Mouse (Mus musculus): ENCODE data around the gene Cacna1s.

Gene Cacna1s

GRCm38 (mm10) chr1:136052547-136052946, at the start of gene Cacna1s:
Gene Cacna1s (plus strand): TSS chr1:136052750.
- in situ Hi-C loops (cut with MboI, MseI) = loop anchor here (10.0 to 25.0 kb wide), 2 partner anchors 1210 to 1748 kb away; no protein-coding TSS in a partner anchor

DNA sequence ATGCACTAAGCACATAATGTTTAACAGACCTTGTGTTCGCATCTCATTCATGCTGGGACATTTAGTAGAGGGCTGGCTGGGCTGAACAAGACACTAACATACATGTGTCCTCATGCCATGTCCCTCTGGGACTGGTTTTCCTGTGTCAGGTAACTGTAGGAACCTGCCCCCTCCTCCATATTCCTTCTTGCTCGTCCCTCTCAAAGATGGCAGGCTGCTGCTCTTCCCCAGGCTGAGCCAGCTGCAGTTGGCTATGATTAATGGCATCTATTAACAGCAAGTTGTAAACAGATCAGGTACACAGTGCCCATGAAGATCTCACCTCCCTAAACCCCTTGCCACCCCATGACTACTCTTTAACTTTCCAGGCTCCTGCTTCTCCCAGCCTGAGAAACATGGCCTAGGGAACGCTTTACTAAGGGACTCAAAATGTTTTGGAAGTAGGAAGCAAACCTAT, 46.2 kb upstream of the Cacna1s start, which contains the start of gene Igfn1:
Igfn1 (minus strand) TSS at position 51 of the 457 bp plus-strand sequence.
- in situ Hi-C loops (cut with MboI, MseI) = no loop called here

DNA sequence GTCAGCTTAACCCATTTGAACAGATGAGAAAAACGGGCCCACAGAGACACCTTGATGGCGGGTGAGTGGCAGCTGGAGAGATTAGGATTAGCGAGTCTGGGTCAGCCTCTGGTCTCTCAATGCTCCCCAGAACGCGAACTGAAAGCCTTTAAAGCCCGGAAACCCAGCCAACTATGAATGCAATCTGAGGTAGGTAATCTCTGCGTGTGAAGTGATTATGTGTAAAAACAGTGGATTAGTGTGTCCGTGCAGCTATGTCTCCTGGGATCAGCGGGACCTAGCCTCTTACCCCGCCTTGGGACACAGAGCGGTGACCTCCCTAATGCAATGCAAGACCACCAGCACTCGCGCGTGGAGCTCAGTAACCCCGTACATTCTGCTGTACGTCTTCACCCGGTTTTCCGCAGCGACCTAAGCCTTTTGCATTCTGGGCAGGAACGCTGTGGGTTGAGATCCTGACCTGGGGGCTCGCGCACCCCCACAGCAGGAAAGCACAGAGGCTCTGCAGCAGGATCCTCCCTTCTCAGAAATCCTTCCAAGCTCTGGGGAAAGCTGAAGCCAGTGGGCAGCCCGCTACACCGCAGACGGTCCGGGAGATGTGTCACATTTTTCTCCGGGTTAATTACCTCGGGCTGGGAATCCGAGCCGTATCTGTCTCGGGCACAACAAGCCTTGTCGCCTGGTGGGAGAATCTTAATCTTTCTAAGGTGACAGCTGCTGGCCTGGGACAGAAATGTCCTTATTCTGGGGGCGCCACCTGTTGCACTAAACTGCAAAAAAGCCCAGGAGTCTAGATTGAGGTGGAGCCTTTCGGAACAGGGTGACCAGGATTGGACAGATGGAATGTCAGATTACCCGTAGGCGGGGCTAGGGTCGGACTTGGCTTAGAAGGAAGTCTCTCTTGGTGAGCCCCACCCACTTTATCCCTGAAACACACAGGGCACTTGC, 45.1 kb upstream of the Cacna1s start, which contains the start of gene Tmem9:
Tmem9 (plus strand) TSS at position 940 of the 948 bp plus-strand sequence.
- in situ Hi-C loops (cut with MboI, MseI) = no loop called here

- in situ Hi-C loops (cut with MboI, MseI) = no loop called here
Measured at GRCm38 (mm10) chr1:136008159-136008533, 44.4 kb upstream of the Cacna1s start.

- in situ Hi-C loops (cut with MboI, MseI) = no loop called here
Measured at GRCm38 (mm10) chr1:136010247-136010646, 42.3 kb upstream of the Cacna1s start.

GRCm38 (mm10) chr1:136013513-136013912, 39.0 kb upstream of the Cacna1s start:
- in situ Hi-C loops (cut with MboI, MseI) = no loop called here

DNA sequence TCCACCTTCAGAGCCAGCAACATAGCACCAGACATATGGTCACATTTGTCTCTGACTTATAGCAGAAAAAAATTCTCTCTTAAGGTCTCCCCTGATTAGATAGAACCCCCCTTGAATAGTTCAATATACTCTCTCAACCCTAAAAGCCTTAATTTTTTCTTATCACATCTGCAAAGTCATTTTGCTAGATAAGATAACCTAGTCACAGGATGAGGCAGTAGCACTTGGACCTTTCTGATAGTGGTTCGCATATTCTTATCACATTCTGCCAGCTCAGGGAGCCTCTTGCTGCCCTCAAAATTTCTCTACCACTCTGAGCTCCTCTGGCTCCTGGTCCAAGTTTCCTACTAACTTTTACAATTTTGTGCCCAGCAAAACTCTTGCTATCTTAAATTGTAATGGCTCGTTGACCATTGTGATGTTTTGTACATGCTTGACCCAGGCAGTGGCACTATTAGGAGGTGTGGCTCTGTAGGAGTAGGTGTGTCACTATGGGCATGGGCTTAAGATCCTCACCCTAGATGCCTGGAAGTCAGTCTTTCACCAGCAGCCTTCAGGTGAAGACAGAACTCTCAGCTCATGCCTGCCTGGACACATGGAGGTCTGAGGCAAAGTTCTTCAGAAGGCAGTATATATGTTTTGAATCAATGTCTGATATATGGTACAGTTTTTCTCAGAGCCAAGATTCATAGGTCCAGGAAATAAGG, 37.6 kb upstream of the Cacna1s start:
- in situ Hi-C loops (cut with MboI, MseI) = no loop called here

GRCm38 (mm10) chr1:136017307-136017706, 35.2 kb upstream of the Cacna1s start:
- in situ Hi-C loops (cut with MboI, MseI) = no loop called here

DNA sequence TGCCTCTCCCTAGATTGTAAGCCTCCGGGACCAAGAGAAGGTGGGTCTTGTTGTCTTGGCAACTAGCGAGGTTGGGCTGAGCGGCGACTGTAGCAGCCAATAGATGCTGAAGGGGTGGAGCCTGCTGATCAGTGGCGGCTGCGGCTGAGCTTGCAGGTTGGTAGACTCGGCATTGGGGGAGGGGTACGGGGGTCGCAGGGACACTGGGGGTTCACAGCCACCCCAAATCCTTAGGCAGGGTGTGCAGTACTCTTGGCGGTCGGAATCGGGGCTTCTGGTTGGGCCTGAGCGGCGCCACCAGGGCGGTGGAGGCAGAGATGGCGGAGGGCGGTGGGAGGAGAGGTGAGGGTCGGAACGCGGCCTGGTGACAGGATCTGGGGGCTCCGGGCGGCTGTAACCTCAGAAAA, 34.6 kb upstream of the Cacna1s start:
- in situ Hi-C loops (cut with MboI, MseI) = no loop called here

DNA sequence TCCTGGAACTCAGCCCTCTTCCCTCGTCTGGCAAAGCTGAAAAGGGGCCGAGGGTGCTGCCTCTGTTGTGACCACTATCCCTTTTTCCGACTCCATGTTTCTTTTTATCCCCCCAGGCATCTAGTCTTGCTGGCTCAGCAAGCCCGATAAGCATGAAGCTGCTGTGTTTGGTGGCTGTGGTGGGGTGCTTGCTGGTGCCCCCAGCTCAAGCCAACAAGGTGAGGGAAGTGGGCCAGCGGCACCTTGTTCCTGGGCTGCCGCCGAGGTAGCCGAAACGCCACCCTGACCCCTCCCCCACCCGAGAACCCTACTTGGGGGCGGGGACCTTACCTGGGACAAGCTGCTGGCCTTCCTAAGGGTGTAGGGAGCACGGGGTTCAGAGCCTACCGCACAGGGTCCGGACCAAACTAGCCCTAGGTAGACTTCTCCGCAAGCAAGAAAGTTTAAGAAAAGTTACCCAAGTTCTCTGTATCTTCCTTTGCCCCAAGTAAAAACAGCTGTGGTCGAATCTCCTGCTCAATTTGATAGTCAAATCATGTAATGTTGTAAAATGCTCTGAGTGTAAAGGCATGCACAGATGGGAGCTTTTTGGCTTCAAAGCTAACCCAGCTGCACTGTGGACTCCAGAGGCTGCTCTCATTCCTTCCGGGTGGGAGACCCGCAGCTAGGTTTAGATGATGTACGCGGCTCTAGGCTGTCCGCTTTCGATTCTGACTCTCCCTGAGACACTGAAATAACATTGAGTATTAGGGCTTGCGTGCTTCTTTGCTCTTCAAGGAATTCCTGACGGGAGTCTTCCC, 34.0 kb upstream of the Cacna1s start:
- in situ Hi-C loops (cut with MboI, MseI) = no loop called here

DNA sequence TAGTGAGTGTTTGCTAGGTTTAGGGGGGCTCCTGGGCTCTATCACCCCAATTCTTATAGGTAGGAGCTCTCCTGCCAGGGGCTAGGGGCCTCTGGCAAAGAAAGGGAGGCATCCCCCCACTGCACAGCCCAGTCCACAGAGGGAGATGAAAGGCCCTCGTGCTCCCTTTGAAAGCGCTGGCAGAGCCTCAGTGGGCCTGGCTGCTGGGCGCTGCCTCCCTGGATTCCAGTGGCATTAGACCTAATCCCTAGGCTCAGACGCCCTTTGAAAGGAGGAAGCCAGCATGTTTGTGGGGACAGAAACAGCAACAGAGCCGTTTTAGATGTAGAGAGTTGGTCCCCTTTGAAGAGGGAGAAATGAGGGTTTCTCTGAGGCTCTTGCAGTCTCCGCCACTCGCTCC, 22.3 kb upstream of the Cacna1s start:
- in situ Hi-C loops (cut with MboI, MseI) = no loop called here

GRCm38 (mm10) chr1:136031697-136032096, 20.9 kb upstream of the Cacna1s start:
- in situ Hi-C loops (cut with MboI, MseI) = no loop called here

- in situ Hi-C loops (cut with MboI, MseI) = no loop called here
Measured at GRCm38 (mm10) chr1:136032961-136033360, 19.6 kb upstream of the Cacna1s start.

- in situ Hi-C loops (cut with MboI, MseI) = no loop called here
Measured at GRCm38 (mm10) chr1:136038746-136039538, 13.6 kb upstream of the Cacna1s start.

DNA sequence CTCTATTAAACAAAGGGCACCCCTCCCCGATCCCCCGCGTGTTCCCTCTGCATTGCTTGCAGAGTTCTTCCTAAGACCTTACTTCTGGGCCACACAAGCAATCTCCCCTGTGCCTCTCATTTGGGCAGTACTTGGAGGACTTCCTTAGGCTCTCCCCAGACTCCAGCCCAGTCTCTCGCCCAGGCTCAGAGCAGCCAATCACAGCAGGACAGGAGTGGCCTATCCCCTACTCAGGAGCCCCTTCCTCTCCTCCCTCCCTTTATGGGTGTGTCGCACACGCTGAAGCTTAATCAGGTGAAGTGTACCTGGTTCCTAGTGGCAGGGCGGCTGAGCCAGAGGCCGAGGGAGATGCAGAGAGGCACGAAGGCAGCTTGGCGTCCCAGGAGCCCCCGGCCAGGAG, 12.1 kb upstream of the Cacna1s start:
- in situ Hi-C loops (cut with MboI, MseI) = no loop called here

DNA sequence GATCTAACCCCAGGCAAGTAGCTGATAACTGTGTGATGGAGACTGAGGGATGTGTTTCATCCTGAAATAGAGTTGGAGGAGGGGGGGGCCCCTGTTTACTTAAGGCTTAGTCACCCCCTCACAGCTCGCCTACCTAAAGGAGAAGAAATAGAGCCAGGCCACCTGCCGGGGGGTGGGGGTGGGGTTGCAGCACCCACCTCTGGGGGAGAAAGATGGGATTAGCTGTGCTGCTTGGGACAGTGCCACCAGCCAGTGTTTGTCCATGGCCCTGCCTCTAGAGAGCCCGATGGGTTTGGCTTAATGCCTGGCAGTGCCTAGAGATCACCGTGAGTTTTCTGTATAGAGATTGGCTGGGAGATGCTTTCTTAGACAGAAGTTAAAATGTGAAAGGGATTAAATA, 11.7 kb upstream of the Cacna1s start:
- in situ Hi-C loops (cut with MboI, MseI) = no loop called here

DNA sequence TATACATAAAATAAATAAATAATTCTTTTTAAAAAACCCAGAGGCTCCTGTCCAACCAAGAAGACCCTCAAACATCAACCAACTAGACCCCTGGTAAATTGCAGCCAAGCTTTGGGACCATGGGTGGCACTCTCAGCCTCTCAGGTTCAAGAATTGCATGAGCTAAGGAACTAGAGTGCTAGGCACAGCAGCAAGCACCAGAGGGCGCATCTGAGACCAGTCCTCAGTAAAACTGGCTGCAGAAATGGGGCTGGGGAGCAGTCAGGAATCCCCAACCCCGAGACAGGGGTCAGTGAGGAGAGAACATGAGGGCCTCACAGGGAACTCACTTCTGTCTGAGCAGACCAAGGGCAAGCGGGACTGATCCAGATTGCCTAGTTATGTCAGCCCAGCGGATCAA, 6.8 kb upstream of the Cacna1s start:
- in situ Hi-C loops (cut with MboI, MseI) = no loop called here

GRCm38 (mm10) chr1:136047432-136047831, 5.1 kb upstream of the Cacna1s start:
- in situ Hi-C loops (cut with MboI, MseI) = no loop called here

DNA sequence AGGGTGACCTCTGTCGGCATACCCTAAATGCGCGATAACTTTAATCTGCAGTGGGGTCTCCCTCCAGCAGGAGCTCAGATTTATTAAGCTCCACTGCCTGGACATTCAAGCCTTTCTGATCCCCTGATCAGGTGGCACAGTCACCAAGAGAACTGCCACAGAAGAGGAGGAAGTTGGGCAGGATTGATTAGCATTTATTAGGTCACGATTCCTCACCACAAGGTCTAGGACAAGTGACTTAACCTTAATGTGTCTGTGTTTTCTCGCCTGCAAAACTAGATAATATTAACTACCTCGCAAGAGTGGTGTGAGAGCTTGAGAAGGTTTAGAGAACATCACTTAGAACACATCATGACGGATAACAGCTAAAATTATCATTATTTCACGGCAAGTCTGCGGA, 4.7 kb upstream of the Cacna1s start:
- in situ Hi-C loops (cut with MboI, MseI) = no loop called here

DNA sequence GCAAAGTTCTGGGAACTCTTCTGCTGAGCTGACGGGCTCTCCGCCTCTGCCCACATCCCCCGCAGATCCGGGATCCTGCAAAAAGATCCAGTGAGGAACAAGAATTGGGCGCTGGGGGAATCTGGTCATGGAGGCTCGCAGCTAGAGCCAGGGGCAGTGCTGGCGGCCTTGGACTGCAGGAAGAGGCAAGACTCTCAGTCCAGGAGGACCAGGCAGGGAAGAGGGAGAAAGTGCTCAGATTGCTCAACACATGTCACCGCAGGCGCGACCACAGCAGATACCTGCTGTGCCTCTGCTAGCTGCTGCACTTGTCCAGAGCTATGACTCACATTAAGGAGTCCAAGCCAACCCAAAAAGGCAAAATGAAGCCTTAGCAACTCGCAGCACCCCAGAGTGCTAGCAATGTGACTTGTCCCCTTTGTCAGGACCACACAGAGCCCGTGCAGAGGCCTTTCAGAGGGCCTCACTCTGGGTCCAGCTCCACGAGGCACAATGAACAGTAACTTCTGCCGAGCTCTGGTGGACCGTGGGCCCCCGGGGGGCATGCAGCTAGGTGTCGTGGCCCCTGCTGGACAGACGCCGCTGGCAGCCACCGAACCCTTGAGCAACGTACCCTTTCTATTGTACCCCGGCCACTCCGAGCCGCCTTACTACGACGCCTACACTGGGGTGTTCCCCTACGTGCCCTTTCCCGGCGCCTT, 2.1 kb upstream of the Cacna1s start, which contains the start of gene Ascl5:
Ascl5 (plus strand) TSS at position 493 of the 701 bp plus-strand sequence.
- in situ Hi-C loops (cut with MboI, MseI) = loop anchor here (10.0 to 25.0 kb wide), 2 partner anchors 1212 to 1746 kb away; no protein-coding TSS in a partner anchor

Measured in regulatory T cell (primary cell).